Mouse (Mus musculus): ENCODE results near the gene Metap1d. TPM values are rescaled to one million over a fixed set of nuclear protein-coding genes. Genes with fewer than 3 reads are reported as not detected.

Gene Metap1d
- polyA plus RNA-seq, 1 experiment from 2014 or later, result 34.3 TPM

- H3K27me3 ChIP-seq (replicated peaks), result peaks cover 99% of the 10 kb centered on the region
- H3K36me3 ChIP-seq, result no peaks in the 10 kb centered on the region
- peak overlapping the region; percentile 41 for H3K4me3 ChIP-seq
- H3K27ac ChIP-seq, result no peak overlapping the region
- peak overlapping the region; percentile 83 for H3K4me2 ChIP-seq (replicated peaks)
- H3K9ac ChIP-seq, result peak overlapping the region; percentile 35; the same call in 1 of the 2 replicates
- peak; percentile 89 for ATAC-seq (ENCODE audit: low FRiP score, low read depth)
- H3K9me3 ChIP-seq, result no peaks in the 10 kb centered on the region
- WGBS, result under 1% methylated on average over 60 of the region's 60 CpGs
- peaks cover 14% of the 10 kb centered on the region for H3K4me1 ChIP-seq
Observed at GRCm38 (mm10) chr2:71529511-71530351, 76.7 kb downstream of the Metap1d start.

DNA sequence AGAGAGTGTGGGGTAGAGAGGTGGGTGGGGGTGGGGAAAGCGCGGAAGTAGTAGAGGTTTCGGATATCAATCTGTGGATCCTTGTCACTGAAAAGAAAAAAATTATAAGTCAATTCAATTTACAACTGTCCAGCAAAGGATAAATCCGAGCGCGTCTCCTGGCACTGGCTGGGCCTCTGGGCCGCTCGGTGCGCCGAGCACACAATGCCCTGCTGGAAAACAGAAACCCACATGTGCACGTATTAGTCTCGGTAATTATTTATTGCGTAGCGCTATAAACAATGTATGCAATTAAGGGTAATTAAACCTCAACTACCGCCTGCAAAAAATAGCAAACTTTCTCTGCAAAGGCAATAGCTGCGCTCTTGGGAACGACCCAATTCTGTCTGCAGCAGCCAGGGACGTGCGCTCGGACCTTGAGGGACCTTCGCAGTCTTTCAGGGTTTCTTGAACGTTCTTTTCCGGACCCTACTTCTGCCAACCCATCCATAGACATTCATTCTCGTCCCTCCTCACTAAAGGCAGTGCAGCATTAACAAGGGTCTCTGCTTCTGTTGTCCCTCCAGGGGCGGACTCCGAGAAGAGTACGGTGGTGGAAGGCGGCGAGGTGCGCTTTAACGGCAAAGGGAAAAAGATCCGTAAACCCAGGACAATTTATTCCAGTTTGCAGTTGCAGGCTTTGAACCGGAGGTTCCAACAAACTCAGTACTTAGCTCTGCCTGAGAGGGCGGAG lies 77.5 kb downstream of the Metap1d start:
- Histone ChIP-seq H3K4me3 (no peak overlapping the region), H3K27ac (no peak overlapping the region), H3K36me3 (no peaks in the 10 kb centered on the region), H3K9me3 (no peaks in the 10 kb centered on the region), H3K27me3 (replicated peaks) (peaks cover 97% of the 10 kb centered on the region), H3K4me1 (peaks cover 14% of the 10 kb centered on the region), H3K4me2 (replicated peaks) (peak overlapping the region; percentile 83), H3K9ac (no peak overlapping the region)
- no peak for ATAC-seq (ENCODE audit: low FRiP score, low read depth)
- under 1% methylated on average over 34 of the region's 34 CpGs for WGBS

DNA sequence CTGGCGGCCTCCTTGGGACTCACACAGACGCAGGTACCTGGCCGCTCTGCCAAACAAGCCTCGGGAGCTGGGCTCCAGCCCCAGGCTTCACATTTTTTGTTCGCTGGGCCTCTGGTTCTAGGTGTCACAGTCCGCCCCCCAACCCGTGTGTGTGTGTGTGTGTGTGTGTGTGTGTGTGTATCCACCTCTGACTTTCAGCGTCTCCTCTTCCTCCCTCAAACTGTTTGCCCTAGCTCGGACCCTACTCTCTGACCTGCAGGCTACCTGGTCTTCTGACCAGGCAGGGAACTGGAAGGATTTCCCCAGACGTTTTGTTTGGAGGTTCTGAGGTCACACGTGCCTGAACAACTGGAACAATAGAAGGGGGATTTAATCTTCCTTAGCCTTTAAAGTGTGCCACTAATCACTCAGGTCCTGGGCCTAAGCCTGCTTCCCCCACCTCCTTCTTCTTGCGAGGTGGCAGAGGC lies 78.1 kb downstream of the Metap1d start:
- Histone ChIP-seq H3K36me3 (no peaks in the 10 kb centered on the region), H3K27me3 (replicated peaks) (peaks cover 95% of the 10 kb centered on the region), H3K4me3 (no peak overlapping the region), H3K27ac (no peak overlapping the region), H3K9me3 (no peaks in the 10 kb centered on the region), H3K9ac (no peak overlapping the region), H3K4me1 (peaks cover 14% of the 10 kb centered on the region), H3K4me2 (replicated peaks) (0 out of 2 replicates have a peak overlapping the region, but pooled peaks have one; percentile 83)
- ATAC-seq (ENCODE audit: low FRiP score, low read depth), result no peak
- under 1% methylated on average over 12 of the region's 12 CpGs for WGBS

GRCm38 (mm10) chr2:71531990-71532970 lies 79.2 kb downstream of the Metap1d start:
- peaks cover 95% of the 10 kb centered on the region for H3K27me3 ChIP-seq (replicated peaks)
- H3K4me2 ChIP-seq (replicated peaks), result no peak overlapping the region
- no peaks in the 10 kb centered on the region for H3K9me3 ChIP-seq
- H3K4me1 ChIP-seq, result peaks cover 14% of the 10 kb centered on the region
- no peaks in the 10 kb centered on the region for H3K36me3 ChIP-seq
- WGBS, result 1% methylated on average over 43 of the region's 43 CpGs
- H3K9ac ChIP-seq, result no peak overlapping the region
- no peak overlapping the region for H3K4me3 ChIP-seq
- no peak overlapping the region for H3K27ac ChIP-seq
- no peak for ATAC-seq (ENCODE audit: low FRiP score, low read depth)

GRCm38 (mm10) chr2:71533094-71533493 lies 80.0 kb downstream of the Metap1d start:
- Histone ChIP-seq H3K4me1 (peaks cover 14% of the 10 kb centered on the region), H3K27ac (no peak overlapping the region), H3K9me3 (no peaks in the 10 kb centered on the region), H3K36me3 (no peaks in the 10 kb centered on the region), H3K27me3 (replicated peaks) (peaks cover 95% of the 10 kb centered on the region), H3K4me2 (replicated peaks) (no peak overlapping the region), H3K9ac (no peak overlapping the region), H3K4me3 (no peak overlapping the region)
- no peak for ATAC-seq (ENCODE audit: low FRiP score, low read depth)
- 5% methylated on average over 5 of the region's 5 CpGs for WGBS

GRCm38 (mm10) chr2:71534242-71535052 lies 81.4 kb downstream of the Metap1d start:
- Histone ChIP-seq H3K4me3 (no peak overlapping the region), H3K36me3 (no peaks in the 10 kb centered on the region), H3K27me3 (replicated peaks) (peaks cover 95% of the 10 kb centered on the region), H3K27ac (no peak overlapping the region), H3K9me3 (no peaks in the 10 kb centered on the region), H3K9ac (no peak overlapping the region), H3K4me1 (peaks cover 6% of the 10 kb centered on the region), H3K4me2 (replicated peaks) (no peak overlapping the region)
- WGBS, result under 1% methylated on average over 20 of the region's 20 CpGs
- no peak for ATAC-seq (ENCODE audit: low FRiP score, low read depth)

GRCm38 (mm10) chr2:71540611-71541417 lies 87.7 kb downstream of the Metap1d start:
- Histone ChIP-seq H3K27ac (no peak overlapping the region), H3K9ac (no peak overlapping the region), H3K27me3 (replicated peaks) (peaks cover 97% of the 10 kb centered on the region), H3K4me1 (peaks cover 28% of the 10 kb centered on the region), H3K36me3 (no peaks in the 10 kb centered on the region), H3K4me2 (replicated peaks) (peak overlapping the region; percentile 46), H3K9me3 (no peaks in the 10 kb centered on the region), H3K4me3 (peak overlapping the region; percentile 7; the same call in 1 of the 2 replicates)
- under 1% methylated on average over 48 of the region's 48 CpGs for WGBS
- no peak for ATAC-seq (ENCODE audit: low FRiP score, low read depth)

- Histone ChIP-seq H3K27me3 (replicated peaks) (peaks cover 97% of the 10 kb centered on the region), H3K9ac (no peak overlapping the region), H3K9me3 (no peaks in the 10 kb centered on the region), H3K27ac (no peak overlapping the region), H3K36me3 (no peaks in the 10 kb centered on the region), H3K4me3 (0 out of 2 replicates have a peak overlapping the region, but pooled peaks have one; percentile 7), H3K4me1 (peaks cover 35% of the 10 kb centered on the region), H3K4me2 (replicated peaks) (peak overlapping the region; percentile 46)
- ATAC-seq (ENCODE audit: low FRiP score, low read depth), result no peak
- 1% methylated on average over 37 of the region's 37 CpGs for WGBS
Observed at GRCm38 (mm10) chr2:71541418-71542226, 88.5 kb downstream of the Metap1d start.

DNA sequence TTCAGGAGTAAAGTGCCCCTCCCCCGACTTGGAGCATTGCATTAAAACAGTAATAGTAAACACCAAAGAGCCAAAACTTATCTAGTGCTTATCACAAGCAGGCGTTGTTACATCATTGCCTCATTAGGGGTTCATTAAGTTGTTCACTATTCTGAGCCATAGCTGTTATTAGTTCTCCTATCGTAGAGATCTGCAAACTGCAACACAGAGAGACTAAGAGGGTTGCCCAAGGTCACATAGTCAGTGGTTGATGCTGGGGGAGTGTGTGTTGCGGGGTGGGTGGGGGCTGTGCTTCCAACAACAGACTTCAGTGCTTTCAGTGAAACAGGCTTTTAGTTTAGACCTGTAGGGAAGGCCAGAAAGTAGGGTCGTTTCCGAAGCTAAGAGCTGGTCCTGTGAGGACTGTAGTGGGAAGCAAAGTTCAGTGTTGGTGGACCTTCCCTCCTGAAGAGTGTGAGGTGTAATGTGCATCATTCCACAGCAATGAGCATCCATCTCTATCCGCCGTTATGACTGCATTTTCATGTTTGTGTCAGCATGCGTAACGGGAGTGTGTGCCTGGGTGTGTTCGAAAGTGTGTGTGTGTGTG lies 89.2 kb downstream of the Metap1d start:
- Histone ChIP-seq H3K36me3 (no peaks in the 10 kb centered on the region), H3K27ac (no peak overlapping the region), H3K4me2 (replicated peaks) (no peak overlapping the region), H3K9ac (no peak overlapping the region), H3K4me1 (peaks cover 35% of the 10 kb centered on the region), H3K4me3 (no peak overlapping the region), H3K9me3 (no peaks in the 10 kb centered on the region), H3K27me3 (replicated peaks) (peaks cover 95% of the 10 kb centered on the region)
- no peak for ATAC-seq (ENCODE audit: low FRiP score, low read depth)
- 2% methylated on average over 11 of the region's 11 CpGs for WGBS

All from neural tube, embryonic 12.5 days (tissue).